Mouse (Mus musculus) A20 (cell line): ENCODE measurements around the gene Pkp4.

Experiments
- DNase-seq: peaks from one replicate; pipeline ENCODE4 v3.0.0-alpha.2; 2011; ENCODE audit warnings: low read depth, low spot score

Pkp4 gene

GRCm38 (mm10) chr2:59219997-59220789 lies 59.5 kb downstream of the Pkp4 start:
- DNase-seq, result no peak

- DNase-seq, result no peak
Measured at GRCm38 (mm10) chr2:59226383-59226782, 65.7 kb downstream of the Pkp4 start.

DNA sequence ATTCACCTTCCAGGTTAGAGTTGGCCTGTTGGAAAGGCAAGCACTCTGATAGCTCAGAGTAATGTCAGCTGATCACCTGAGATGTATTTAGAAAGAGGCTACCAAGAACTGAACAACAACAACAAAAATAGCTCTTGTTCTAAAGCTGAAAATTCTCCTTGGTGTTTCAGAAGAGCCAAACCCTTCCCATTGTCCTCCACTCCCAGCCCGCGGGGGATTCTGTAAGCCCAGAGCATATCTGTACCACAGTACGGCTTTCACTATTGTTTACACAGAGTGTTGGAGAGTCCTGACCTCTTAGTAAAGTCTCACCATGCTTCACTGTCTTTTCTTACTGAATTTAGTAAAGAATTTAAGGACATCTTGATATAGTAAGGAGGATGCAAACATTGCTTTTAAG lies 66.4 kb downstream of the Pkp4 start:
- no peak for DNase-seq

GRCm38 (mm10) chr2:59227508-59228263 lies 67.0 kb downstream of the Pkp4 start:
- no peak for DNase-seq

GRCm38 (mm10) chr2:59229250-59229895 lies 68.7 kb downstream of the Pkp4 start:
- DNase-seq, result no peak

DNA sequence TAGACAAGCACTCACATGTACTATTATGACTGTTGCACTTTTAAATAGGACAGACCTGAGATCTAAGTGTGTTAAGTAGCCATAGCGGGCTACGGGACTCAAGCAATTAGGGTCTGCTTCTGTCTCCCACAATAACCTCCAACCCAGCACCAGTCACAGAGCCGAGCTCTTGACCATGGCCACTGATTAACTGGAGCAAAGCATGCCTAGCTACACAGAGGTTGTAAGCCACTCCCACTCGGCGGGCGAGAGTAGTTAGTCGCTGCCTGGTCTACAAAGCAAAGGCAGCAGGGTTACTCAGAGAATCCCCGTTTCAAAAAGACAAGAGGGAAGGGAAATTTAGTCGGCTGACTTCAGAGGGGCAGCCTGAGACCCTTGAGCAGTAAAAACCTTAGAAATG lies 70.0 kb downstream of the Pkp4 start:
- no peak for DNase-seq

DNA sequence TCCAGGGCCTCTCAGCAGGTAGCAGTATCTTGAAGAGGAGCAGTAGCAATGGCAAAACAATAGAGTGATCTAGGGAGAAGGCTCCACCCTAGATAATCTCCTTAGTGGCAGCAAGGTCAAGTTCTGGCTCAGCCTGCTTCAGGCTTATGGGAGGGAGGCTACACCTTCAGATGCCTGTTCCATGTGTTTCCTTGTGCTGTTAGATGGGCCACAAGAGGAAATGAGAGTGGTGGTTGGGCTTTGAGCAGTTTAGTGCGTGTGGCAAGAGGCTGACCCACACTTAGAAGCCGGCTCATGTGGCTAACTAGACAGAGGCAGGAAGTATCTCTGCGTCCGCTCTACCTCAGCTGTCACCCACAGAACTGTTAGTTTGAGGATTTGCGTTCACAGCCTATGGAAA lies 70.9 kb downstream of the Pkp4 start:
- DNase-seq, result no peak

- DNase-seq, result no peak
Measured at GRCm38 (mm10) chr2:59233294-59233923, 72.8 kb downstream of the Pkp4 start.

- DNase-seq, result no peak
Measured at GRCm38 (mm10) chr2:59233936-59234335, 73.3 kb downstream of the Pkp4 start.

GRCm38 (mm10) chr2:59234537-59234936 lies 73.9 kb downstream of the Pkp4 start:
- no peak for DNase-seq

- DNase-seq, result no peak
Measured at GRCm38 (mm10) chr2:59239841-59240395, 79.3 kb downstream of the Pkp4 start.

- DNase-seq, result no peak
Measured at GRCm38 (mm10) chr2:59242117-59242516, 81.5 kb downstream of the Pkp4 start.

GRCm38 (mm10) chr2:59244273-59245097 lies 83.8 kb downstream of the Pkp4 start:
- DNase-seq, result no peak

- no peak for DNase-seq
Measured at GRCm38 (mm10) chr2:59245098-59245388, 84.4 kb downstream of the Pkp4 start.

GRCm38 (mm10) chr2:59248806-59249205 lies 88.2 kb downstream of the Pkp4 start:
- no peak for DNase-seq

GRCm38 (mm10) chr2:59252818-59253217 lies 92.2 kb downstream of the Pkp4 start:
- DNase-seq, result no peak

DNA sequence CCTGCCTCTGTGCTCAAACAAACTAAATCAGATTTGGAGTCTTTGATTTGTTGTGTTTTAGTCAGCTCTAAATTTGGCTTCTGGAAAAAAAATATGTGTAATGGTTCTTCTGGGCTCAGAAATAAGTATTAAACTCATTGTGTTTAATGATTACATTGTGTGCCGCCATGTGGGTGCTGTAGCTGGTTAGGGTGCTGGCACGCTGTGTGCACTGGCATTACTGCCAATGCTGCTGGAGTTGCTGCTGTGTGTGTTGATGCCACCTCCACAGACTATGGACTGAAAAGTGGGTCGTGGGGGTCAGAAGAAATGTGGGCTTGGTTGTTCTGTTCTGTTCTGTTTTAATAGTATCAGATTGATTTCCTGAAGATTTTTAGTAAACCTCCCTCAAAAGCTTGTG lies 92.8 kb downstream of the Pkp4 start:
- no peak for DNase-seq

DNA sequence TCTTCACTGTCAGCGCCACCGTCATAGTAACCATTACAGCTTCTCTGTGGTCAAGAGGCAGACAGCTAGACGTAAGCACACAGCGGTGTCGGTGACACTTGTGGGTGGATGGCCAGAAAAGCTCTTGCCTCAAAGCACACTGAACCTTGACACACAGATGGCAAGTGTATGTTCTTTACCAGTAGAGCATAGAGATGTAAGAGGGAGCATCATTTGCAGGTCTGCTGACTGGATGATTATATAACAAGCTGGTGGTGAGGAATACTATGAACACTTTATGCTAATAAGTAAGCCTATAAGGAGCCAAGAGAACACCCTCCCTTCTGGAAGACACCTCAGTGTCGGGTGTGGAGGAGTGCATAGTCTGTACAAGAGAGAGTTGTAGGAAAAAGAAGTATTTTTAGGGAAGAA lies 98.2 kb downstream of the Pkp4 start:
- DNase-seq, result no peak

DNA sequence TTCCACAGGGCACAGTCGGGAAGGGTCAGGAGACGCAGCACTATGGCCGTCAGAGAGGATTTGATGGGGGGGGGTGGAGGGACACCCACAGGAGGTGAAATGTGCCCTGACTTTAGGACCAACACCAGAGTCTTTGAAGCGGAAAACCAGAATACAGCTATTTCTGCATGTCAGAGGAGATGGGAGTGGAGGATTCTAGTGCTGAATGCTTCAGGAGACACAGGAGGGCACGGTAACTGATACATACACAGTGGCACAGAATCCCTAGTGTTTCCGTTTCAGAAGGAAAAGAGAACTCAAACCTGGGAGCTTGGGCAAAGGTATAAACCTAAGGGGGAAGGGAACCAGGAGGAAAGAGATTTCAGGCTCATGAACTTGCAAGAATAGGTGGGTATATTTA lies 98.7 kb downstream of the Pkp4 start:
- no peak for DNase-seq

DNA sequence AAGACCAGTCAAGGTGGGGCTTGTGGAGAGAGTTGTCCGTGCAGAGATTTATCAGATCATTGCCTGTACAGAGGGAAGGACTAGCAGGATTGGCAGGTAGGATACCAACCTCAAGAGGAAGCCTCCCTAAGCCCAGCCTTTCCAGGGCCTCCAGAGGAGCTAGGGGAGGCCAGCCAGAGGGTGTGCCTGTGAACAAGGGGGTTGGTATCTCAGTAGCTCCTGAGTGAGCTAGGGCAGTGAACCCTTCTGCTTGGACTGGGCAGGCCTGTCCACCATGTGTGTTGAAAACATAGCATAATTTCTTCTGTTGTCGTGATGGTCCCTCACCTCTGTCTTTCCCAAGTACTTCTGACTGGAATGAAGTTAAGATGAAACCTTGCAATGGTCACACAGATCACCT lies 100.6 kb downstream of the Pkp4 start:
- no peak for DNase-seq

- no peak for DNase-seq
Measured at GRCm38 (mm10) chr2:59266428-59266827, 105.8 kb downstream of the Pkp4 start.
